Mouse (Mus musculus) hindbrain, embryonic 11.5 days (tissue): ENCODE measurements around the gene 1700019N19Rik. TPM values are rescaled to one million over a fixed set of nuclear protein-coding genes. Genes with fewer than 3 reads are reported as not detected.

Source experiments
- ATAC-seq: fragments of 200-750 bp; cut with Nextera tagmentation; 2 replicates; pipeline ENCODE4 v1.8.0; 2017; ENCODE audit warnings: mild to moderate bottlenecking, moderate TSS enrichment, moderate library complexity; ENCODE audit not compliant: low FRiP score
- DNase-seq: peaks from one replicate; pipeline ENCODE4 v3.0.0-alpha.2; 2015; ENCODE audit warnings: low spot score
- H3K27ac ChIP-seq: fragments of 300-500 bp; sonication (generic); 2 replicates; pipeline ENCODE4 v1.5.1; 2014; ENCODE audit warnings: mild to moderate bottlenecking, low read depth, low read length
- H3K27me3 ChIP-seq: fragments of 300-500 bp; sonication (generic); 2 replicates; pipeline ENCODE4 v1.6.1; 2014; ENCODE audit warnings: mild to moderate bottlenecking, low read length, moderate library complexity, mixed read lengths; ENCODE audit not compliant: control insufficient read depth, insufficient read depth
- H3K36me3 ChIP-seq: fragments of 300-500 bp; sonication (generic); 2 replicates; pipeline ENCODE4 v1.6.1; 2014; ENCODE audit warnings: mild to moderate bottlenecking, low read length, moderate library complexity, mixed read lengths; ENCODE audit not compliant: control insufficient read depth, insufficient read depth
- H3K4me1 ChIP-seq: fragments of 300-500 bp; sonication (generic); replicated peaks from 2 replicates; pipeline ENCODE4 v1.6.1; 2014; ENCODE audit warnings: low read length, mixed read lengths; ENCODE audit not compliant: control insufficient read depth, insufficient read depth
- H3K4me2 ChIP-seq: fragments of 300-500 bp; sonication (generic); replicated peaks from 2 replicates; pipeline ENCODE4 v1.6.1; 2014; ENCODE audit warnings: mild to moderate bottlenecking, low read depth, low read length
- H3K4me3 ChIP-seq: fragments of 300-500 bp; sonication (generic); 2 replicates; pipeline ENCODE4 v1.5.1; 2014; ENCODE audit warnings: low read depth, low read length
- H3K9ac ChIP-seq: fragments of 300-500 bp; sonication (generic); 2 replicates; pipeline ENCODE4 v1.6.1; 2014; ENCODE audit warnings: low read depth, low read length
- H3K9me3 ChIP-seq: fragments of 300-500 bp; sonication (generic); 2 replicates; pipeline ENCODE4 v1.6.1; 2016; ENCODE audit warnings: low read length; ENCODE audit not compliant: control insufficient read depth
- WGBS: fragments of 180-500 bp; shearing (Covaris S2); extraction: QIAGEN DNeasy Blood & Tissue Kit; methylation state at CpG from one replicate; pipeline ENCODE4 v1.1.7; 2014; 5-methylcytosine and 5-hydroxymethylcytosine counted together
- polyA plus RNA-seq: library from polyadenylated mRNA; unstranded; fragments of >200 nt; fragmentation: Nextera tagmentation; extraction: Ambion mirVana; gene quantifications from 2 replicates; pipeline ENCODE4 v1.2.1, GENCODE M21; 2014

1700019N19Rik gene
- polyA plus RNA-seq, 1 experiment from 2014 or later: not detected

GRCm38 (mm10) chr19:58831280-58831922 is 37.1 kb upstream of the 1700019N19Rik start:
- Histone ChIP-seq H3K9me3 (no peaks in the 10 kb centered on the region), H3K4me3 (no peak overlapping the region), H3K4me1 (no peaks in the 10 kb centered on the region; the same call in 1 of the 2 replicates), H3K36me3 (no peaks in the 10 kb centered on the region), H3K9ac (no peak overlapping the region), H3K4me2 (no peak overlapping the region), H3K27me3 (no peaks in the 10 kb centered on the region), H3K27ac (peak overlapping the region; percentile 72)
- ATAC-seq (peak; percentile 76), DNase-seq (peak; percentile 68)
- 66% methylated on average over 9 of the region's 9 CpGs for WGBS

GRCm38 (mm10) chr19:58830182-58830581 is 35.9 kb upstream of the 1700019N19Rik start:
- Histone ChIP-seq H3K27ac (no peak overlapping the region), H3K9ac (no peak overlapping the region), H3K4me1 (no peaks in the 10 kb centered on the region; the same call in 1 of the 2 replicates), H3K9me3 (no peaks in the 10 kb centered on the region), H3K27me3 (no peaks in the 10 kb centered on the region), H3K36me3 (no peaks in the 10 kb centered on the region), H3K4me2 (no peak overlapping the region), H3K4me3 (no peak overlapping the region)
- ATAC-seq: no peak
- 92% methylated on average over 7 of the region's 7 CpGs for WGBS
- no peak for DNase-seq

- no peak overlapping the region for H3K4me3 ChIP-seq
- WGBS: 85% methylated on average over 5 of the region's 5 CpGs
- H3K9me3 ChIP-seq: no peaks in the 10 kb centered on the region
- H3K27ac ChIP-seq: no peak overlapping the region
- ATAC-seq: no peak
- no peaks in the 10 kb centered on the region for H3K27me3 ChIP-seq
- H3K4me1 ChIP-seq: no peaks in the 10 kb centered on the region; the same call in 1 of the 2 replicates
- no peak overlapping the region for H3K9ac ChIP-seq
- no peaks in the 10 kb centered on the region for H3K36me3 ChIP-seq
- H3K4me2 ChIP-seq: no peak overlapping the region
- no peak for DNase-seq
These were observed 35.3 kb upstream of the 1700019N19Rik start for GRCm38 (mm10) chr19:58829575-58829974.

- no peaks in the 10 kb centered on the region for H3K27me3 ChIP-seq
- WGBS: 66% methylated on average over 7 of the region's 7 CpGs
- no peak overlapping the region for H3K9ac ChIP-seq
- H3K36me3 ChIP-seq: no peaks in the 10 kb centered on the region
- no peak overlapping the region for H3K4me3 ChIP-seq
- H3K27ac ChIP-seq: no peak overlapping the region
- no peak for ATAC-seq
- H3K4me2 ChIP-seq: no peak overlapping the region
- no peaks in the 10 kb centered on the region; the same call in 1 of the 2 replicates for H3K4me1 ChIP-seq
- H3K9me3 ChIP-seq: no peaks in the 10 kb centered on the region
- no peak for DNase-seq
These were observed 33.4 kb upstream of the 1700019N19Rik start for GRCm38 (mm10) chr19:58827656-58828055.

- ATAC-seq: no peak
- 93% methylated on average over 1 of the region's 1 CpGs for WGBS
- Histone ChIP-seq H3K4me3 (no peak overlapping the region), H3K9me3 (no peaks in the 10 kb centered on the region), H3K9ac (no peak overlapping the region), H3K27ac (no peak overlapping the region), H3K27me3 (no peaks in the 10 kb centered on the region), H3K4me2 (no peak overlapping the region), H3K4me1 (no peaks in the 10 kb centered on the region), H3K36me3 (no peaks in the 10 kb centered on the region)
- DNase-seq: no peak
These were observed 30.1 kb upstream of the 1700019N19Rik start for GRCm38 (mm10) chr19:58824316-58824715.

GRCm38 (mm10) chr19:58823301-58823700 is 29.0 kb upstream of the 1700019N19Rik start:
- DNase-seq (no peak), ATAC-seq (no peak)
- Histone ChIP-seq H3K4me1 (no peaks in the 10 kb centered on the region), H3K9me3 (no peaks in the 10 kb centered on the region), H3K36me3 (no peaks in the 10 kb centered on the region), H3K4me2 (no peak overlapping the region), H3K9ac (no peak overlapping the region), H3K4me3 (no peak overlapping the region), H3K27ac (peak overlapping the region; percentile 51), H3K27me3 (no peaks in the 10 kb centered on the region)
- 87% methylated on average over 3 of the region's 3 CpGs for WGBS

- DNase-seq (peak; percentile 49), ATAC-seq (peak; percentile 63; the same call in 1 of the 2 replicates)
- Histone ChIP-seq H3K27ac (peak overlapping the region; percentile 60), H3K36me3 (no peaks in the 10 kb centered on the region), H3K9ac (no peak overlapping the region), H3K4me2 (no peak overlapping the region), H3K4me3 (no peak overlapping the region), H3K9me3 (no peaks in the 10 kb centered on the region), H3K4me1 (no peaks in the 10 kb centered on the region), H3K27me3 (no peaks in the 10 kb centered on the region)
- WGBS: 65% methylated on average over 20 of the region's 20 CpGs
These were observed 28.4 kb upstream of the 1700019N19Rik start for GRCm38 (mm10) chr19:58822454-58823200.

GRCm38 (mm10) chr19:58818571-58819415 is 24.5 kb upstream of the 1700019N19Rik start:
- Histone ChIP-seq H3K9ac (no peak overlapping the region), H3K4me2 (no peak overlapping the region), H3K27ac (no peak overlapping the region), H3K36me3 (no peaks in the 10 kb centered on the region), H3K4me1 (no peaks in the 10 kb centered on the region), H3K9me3 (no peaks in the 10 kb centered on the region), H3K27me3 (no peaks in the 10 kb centered on the region), H3K4me3 (no peak overlapping the region)
- 84% methylated on average over 14 of the region's 14 CpGs for WGBS
- no peak for DNase-seq
- ATAC-seq: no peak
